19 mouse cellular contexts compared by ENCODE assay signal in genomic region chr10:4626996-4627395, GRCm38 (mm10). TPM values are rescaled to one million over a fixed set of nuclear protein-coding genes. Genes with fewer than 3 reads are reported as not detected.
DNase-seq lines count a peak whose midpoint lies in the region; ATAC-seq and TF ChIP-seq lines count a peak whose summit lies in the region.
"Had no signal": no experiment of that assay in that cellular context is flagged by ENCODE, and none has a peak within 500 bp of the region (broad histone marks: within the 10 kb centered on the region; RNA-seq: fewer than 3 reads in every experiment).

No protein-coding gene starts in this region.

- H3K9ac ChIP-seq in heart, embryonic 12.5 days: no peak overlapping the region
- H3K9ac ChIP-seq in heart, embryonic 15.5 days: no peak overlapping the region
- H3K9ac ChIP-seq in heart, adult 2 months (ENCODE audit: low read depth, low read length): no peak overlapping the region
- no peak overlapping the region for H3K9ac ChIP-seq in lung, embryonic 16.5 days (ENCODE audit: low read length)
- H3K9ac ChIP-seq: embryonic facial prominence, embryonic 12.5 days; forebrain, embryonic 15.5 days; hindbrain, embryonic 12.5 days had no signal

- no peak for TF ChIP-seq CTCF in heart, adult 2 months (IDR thresholded peaks at IDR 0.05)

- 86% methylated on average over 8 of the region's 8 CpGs for WGBS in heart, embryonic 10.5 days
- 84% methylated on average over 8 of the region's 8 CpGs for WGBS in heart, embryonic 12.5 days
- 88% methylated on average over 8 of the region's 8 CpGs for WGBS in heart, embryonic 15.5 days
- WGBS in heart, adult 2 months: 86% methylated on average over 8 of the region's 8 CpGs
- WGBS in lung, embryonic 16.5 days: 78% methylated on average over 8 of the region's 8 CpGs

- no peaks in the 10 kb centered on the region for H3K9me3 ChIP-seq in heart, embryonic 10.5 days
- no peaks in the 10 kb centered on the region for H3K9me3 ChIP-seq in heart, embryonic 12.5 days (replicated peaks)
- no peaks in the 10 kb centered on the region for H3K9me3 ChIP-seq in heart, embryonic 15.5 days (replicated peaks)
- H3K9me3 ChIP-seq in lung, embryonic 16.5 days (ENCODE audit: control insufficient read depth, low read length): no peaks in the 10 kb centered on the region
- H3K9me3 ChIP-seq: embryonic facial prominence, embryonic 12.5 days; forebrain, embryonic 15.5 days; hindbrain, embryonic 12.5 days had no signal

- ATAC-seq in heart, embryonic 12.5 days (ENCODE audit: insufficient number of reproducible peaks, low FRiP score): no peak
- ATAC-seq in heart, embryonic 15.5 days (replicated peaks; ENCODE audit: insufficient number of reproducible peaks, insufficient read depth, low FRiP score, low read depth): no peak
- ATAC-seq in lung, embryonic 16.5 days (ENCODE audit: low read depth): peak; percentile 15; the same call in 1 of the 2 replicates
- ATAC-seq: CD4-positive, CD25-positive, alpha-beta regulatory T cell, adult 4 months; forebrain, embryonic 15.5 days; hindbrain, embryonic 16.5 days; inflammation-experienced regulatory T-cells, adult 6 months; Patski had no signal

- H3K27me3 ChIP-seq in heart, embryonic 10.5 days (ENCODE audit: insufficient read depth, poor library complexity, severe bottlenecking): no peaks in the 10 kb centered on the region
- H3K27me3 ChIP-seq in heart, embryonic 12.5 days (replicated peaks): no peaks in the 10 kb centered on the region
- no peaks in the 10 kb centered on the region for H3K27me3 ChIP-seq in heart, embryonic 15.5 days
- no peaks in the 10 kb centered on the region for H3K27me3 ChIP-seq in heart, adult 2 months (ENCODE audit: control insufficient read depth, insufficient read depth, low read length)
- H3K27me3 ChIP-seq in lung, embryonic 16.5 days (ENCODE audit: control insufficient read depth, insufficient read depth, low read depth, low read length): no peaks in the 10 kb centered on the region
- H3K27me3 ChIP-seq: embryonic facial prominence, embryonic 12.5 days; forebrain, embryonic 15.5 days; hindbrain, embryonic 12.5 days; Patski had no signal

- H3K79me2 ChIP-seq in heart, adult 2 months (replicated peaks; ENCODE audit: control insufficient read depth, insufficient read depth, low read length): no peaks in the 10 kb centered on the region

- TF ChIP-seq EP300 in heart, adult 2 months (IDR thresholded peaks at IDR 0.05; ENCODE audit: insufficient read depth, low read depth, low read length): no peak

- H3K4me2 ChIP-seq in heart, embryonic 12.5 days: no peak overlapping the region
- peak overlapping the region; percentile 29; the same call in 1 of the 2 replicates for H3K4me2 ChIP-seq in heart, embryonic 15.5 days
- H3K4me2 ChIP-seq in lung, embryonic 16.5 days (ENCODE audit: low read depth, low read length): no peak overlapping the region
- H3K4me2 ChIP-seq: embryonic facial prominence, embryonic 12.5 days; forebrain, embryonic 15.5 days; hindbrain, embryonic 12.5 days had no signal

- intact Hi-C loops in heart, adult 2 months (cut with DNase I): no loop called here

- TF ChIP-seq POLR2A in heart, adult 2 months (IDR thresholded peaks at IDR 0.05; ENCODE audit: insufficient read depth, low read depth, low read length): no peak

- H3K4me1 ChIP-seq in heart, embryonic 10.5 days: no peaks in the 10 kb centered on the region
- H3K4me1 ChIP-seq in heart, embryonic 12.5 days (replicated peaks): no peaks in the 10 kb centered on the region
- peaks cover 4% of the 10 kb centered on the region; the same call in 1 of the 2 replicates for H3K4me1 ChIP-seq in heart, embryonic 15.5 days (replicated peaks)
- H3K4me1 ChIP-seq in heart, adult 2 months (ENCODE audit: control insufficient read depth, insufficient read depth, low read length): no peaks in the 10 kb centered on the region
- H3K4me1 ChIP-seq in lung, embryonic 16.5 days (replicated peaks; ENCODE audit: control insufficient read depth, insufficient read depth, low read length): no peaks in the 10 kb centered on the region
- H3K4me1 ChIP-seq: embryonic facial prominence, embryonic 12.5 days; forebrain, embryonic 15.5 days; hindbrain, embryonic 12.5 days had no signal

- H3K4me3 ChIP-seq in heart, embryonic 10.5 days: 0 out of 2 replicates have a peak overlapping the region, but pooled peaks have one; percentile 1
- no peak overlapping the region for H3K4me3 ChIP-seq in heart, embryonic 12.5 days
- H3K4me3 ChIP-seq in heart, embryonic 15.5 days: no peak overlapping the region
- no peak overlapping the region for H3K4me3 ChIP-seq in heart, adult 2 months
- no peak overlapping the region for H3K4me3 ChIP-seq in lung, embryonic 16.5 days (ENCODE audit: low read length)
- H3K4me3 ChIP-seq: embryonic facial prominence, embryonic 12.5 days; forebrain, embryonic 15.5 days; hindbrain, embryonic 12.5 days had no signal

- no peaks in the 10 kb centered on the region for H3K36me3 ChIP-seq in heart, embryonic 10.5 days
- H3K36me3 ChIP-seq in heart, embryonic 12.5 days: no peaks in the 10 kb centered on the region
- H3K36me3 ChIP-seq in heart, embryonic 15.5 days: no peaks in the 10 kb centered on the region
- no peaks in the 10 kb centered on the region for H3K36me3 ChIP-seq in heart, adult 2 months (ENCODE audit: control insufficient read depth, insufficient read depth, low read length)
- no peaks in the 10 kb centered on the region for H3K36me3 ChIP-seq in lung, embryonic 16.5 days (ENCODE audit: control insufficient read depth, insufficient read depth, low read length)
- H3K36me3 ChIP-seq: embryonic facial prominence, embryonic 12.5 days; forebrain, embryonic 15.5 days; hindbrain, embryonic 12.5 days had no signal

- DNase-seq in heart, embryonic 10.5 days (ENCODE audit: low spot score): no peak
- no peak for DNase-seq in heart, adult 2 months
- DNase-seq in lung, postnatal 25 days (ENCODE audit: low spot score): no peak
- no peak for DNase-seq in cerebellum, postnatal 25 days
- DNase-seq in urinary bladder, postnatal 36 days (ENCODE audit: low spot score in 2 of 2): no peak
- DNase-seq: cerebellum, adult 11 months; cerebellum, adult 8-10 months; gastrocnemius, postnatal 10 days; heart, postnatal 4 days had no signal

- H3K27ac ChIP-seq in heart, embryonic 10.5 days: no peak overlapping the region
- no peak overlapping the region for H3K27ac ChIP-seq in heart, embryonic 12.5 days (ENCODE audit: poor library complexity, severe bottlenecking)
- H3K27ac ChIP-seq in heart, embryonic 15.5 days: no peak overlapping the region
- H3K27ac ChIP-seq in heart, adult 2 months: no peak overlapping the region
- H3K27ac ChIP-seq in lung, embryonic 16.5 days (ENCODE audit: low read length): 0 out of 2 replicates have a peak overlapping the region, but pooled peaks have one; percentile 6
- H3K27ac ChIP-seq: embryonic facial prominence, embryonic 12.5 days; forebrain, embryonic 15.5 days; hindbrain, embryonic 12.5 days had no signal

RNA-seq across cellular contexts. Expression of gene Esr1, which starts 15.6 kb away (rescaled TPM):
- 0.64 and 0.68 TPM in 2 replicates for polyA plus RNA-seq in heart, embryonic 10.5 days (2016; fragmentation: Nextera tagmentation; extraction: Ambion mirVana)
- 1.00 and 1.2 TPM in 2 replicates for polyA plus RNA-seq in heart, embryonic 12.5 days (2016; fragmentation: Nextera tagmentation; extraction: Ambion mirVana)
- 0.43 and 0.58 TPM in 2 replicates for polyA plus RNA-seq in heart, embryonic 15.5 days (2015; fragmentation: Nextera tagmentation; extraction: Ambion mirVana)
- 1 to 10 TPM in 1 of 2 experiments, under 1 TPM in 1; 0.70 to 1.0 TPM for total RNA-seq in heart, adult 2 months (2021)
- polyA plus RNA-seq in heart, adult 2 months (2012; rRNA removed): 0.88 and 1.7 TPM in 2 replicates
- 0.36 and 0.54 TPM in 2 replicates for polyA plus RNA-seq in lung, embryonic 16.5 days (2015; fragmentation: Nextera tagmentation; extraction: Ambion mirVana)
